Mouse (Mus musculus) left cerebral cortex, postnatal 14 days (tissue): ENCODE data around the gene Fchsd2. TPM values are rescaled to one million over a fixed set of nuclear protein-coding genes. Genes with fewer than 3 reads are reported as not detected.

ENCODE experiments used
- DNase-seq, 2 experiments: peaks; one replicate each; pipeline ENCODE4 v3.0.0; 2021 to 2022; ENCODE audit warnings: low spot score in 2 of 2, mixed read lengths in 1 of 2
- intact Hi-C: fragments of 180-260 bp; cut with DNase I; formaldehyde crosslinking; loops from one replicate; pipeline ENCODE4 v1.15.1; 2025
- total RNA-seq, 2 experiments: library from RNA; stranded (reverse); gene quantifications; 2 replicates each; pipeline ENCODE4 v1.2.3; 2021

The Fchsd2 gene
- total RNA-seq, 2 experiments from 2014 or later = 45.1 to 51.7 TPM

- intact Hi-C loops = no loop called here
- no peak for DNase-seq
Observed at GRCm38 (mm10) chr7:101295438-101295837, 202.8 kb downstream of the Fchsd2 start.

GRCm38 (mm10) chr7:101296252-101297022, 203.8 kb downstream of the Fchsd2 start:
- peak; percentile 93 to 94 for DNase-seq
- intact Hi-C loops = no loop called here

GRCm38 (mm10) chr7:101297023-101297405, 204.4 kb downstream of the Fchsd2 start:
- DNase-seq = no peak
- intact Hi-C loops = no loop called here

- intact Hi-C loops = no loop called here
- DNase-seq = no peak
Observed at GRCm38 (mm10) chr7:101298375-101298774, 205.7 kb downstream of the Fchsd2 start.

GRCm38 (mm10) chr7:101301361-101301880, 208.8 kb downstream of the Fchsd2 start:
- intact Hi-C loops = no loop called here
- peak in 1 of 2 experiments; percentile 29 for DNase-seq

GRCm38 (mm10) chr7:101301881-101302456, 209.3 kb downstream of the Fchsd2 start, which contains the start of gene Atg16l2:
Gene Atg16l2 (minus strand): TSS chr7:101302251.
- DNase-seq = peak; percentile 88 to 89
- intact Hi-C loops = no loop called here

GRCm38 (mm10) chr7:101302691-101303090, 210.0 kb downstream of the Fchsd2 start:
- intact Hi-C loops = no loop called here
- no peak for DNase-seq

- intact Hi-C loops = no loop called here
- no peak for DNase-seq
Observed at GRCm38 (mm10) chr7:101306841-101307240, 214.2 kb downstream of the Fchsd2 start.

- no peak for DNase-seq
- intact Hi-C loops = loop anchor here (2.0 kb wide), 1 partner anchor 65 kb away; no protein-coding TSS in a partner anchor
Observed at GRCm38 (mm10) chr7:101309985-101310326, 217.3 kb downstream of the Fchsd2 start.

- intact Hi-C loops = loop anchor here (2.0 kb wide), 1 partner anchor 64 kb away; no protein-coding TSS in a partner anchor
- DNase-seq = peak; percentile 98 to 99
Observed at GRCm38 (mm10) chr7:101310327-101311028, 217.8 kb downstream of the Fchsd2 start.

- intact Hi-C loops = loop anchor here (2.0 kb wide), 1 partner anchor 64 kb away; no protein-coding TSS in a partner anchor
- no peak for DNase-seq
Observed at GRCm38 (mm10) chr7:101311061-101311460, 218.4 kb downstream of the Fchsd2 start.

- no peak for DNase-seq
- intact Hi-C loops = no loop called here
Observed at GRCm38 (mm10) chr7:101313033-101313432, 220.4 kb downstream of the Fchsd2 start.

- intact Hi-C loops = no loop called here
- peak; percentile 51 to 74 for DNase-seq
Observed at GRCm38 (mm10) chr7:101314396-101314795, 221.7 kb downstream of the Fchsd2 start.

GRCm38 (mm10) chr7:101315699-101316098, 223.0 kb downstream of the Fchsd2 start:
- DNase-seq = no peak
- intact Hi-C loops = no loop called here

- intact Hi-C loops = no loop called here
- DNase-seq = no peak
Observed at GRCm38 (mm10) chr7:101316591-101317001, 223.9 kb downstream of the Fchsd2 start.

- DNase-seq = no peak
- intact Hi-C loops = no loop called here
Observed at GRCm38 (mm10) chr7:101317014-101317413, 224.4 kb downstream of the Fchsd2 start, which contains the start of gene Stard10. Gene Stard10 (plus strand): TSS chr7:101317086.

- intact Hi-C loops = no loop called here
- no peak for DNase-seq
Observed at GRCm38 (mm10) chr7:101318848-101319247, 226.2 kb downstream of the Fchsd2 start.

- no peak for DNase-seq
- intact Hi-C loops = no loop called here
Observed at GRCm38 (mm10) chr7:101319796-101320195, 227.1 kb downstream of the Fchsd2 start.

- intact Hi-C loops = no loop called here
- DNase-seq = no peak
Observed at GRCm38 (mm10) chr7:101320399-101321217, 227.9 kb downstream of the Fchsd2 start.
